Mouse (Mus musculus) kidney, adult 2 months (tissue): ENCODE results near the gene Tgm5.

Experiments used
- CTCF ChIP-seq: fragments of 200-500 bp; conservative IDR thresholded peaks from 2 replicates; pipeline ENCODE4 v1.5.1; 2011; ENCODE audit warnings: low read depth, mild to moderate bottlenecking, control low read depth, low read length, moderate library complexity, mixed read lengths; ENCODE audit not compliant: insufficient read depth, insufficient read length
- POLR2A ChIP-seq: fragments of 200-500 bp; IDR thresholded peaks from one replicate; pipeline ENCODE4 v1.6.1; 2011; ENCODE audit warnings: low read depth, low read length, control low read depth

DNA sequence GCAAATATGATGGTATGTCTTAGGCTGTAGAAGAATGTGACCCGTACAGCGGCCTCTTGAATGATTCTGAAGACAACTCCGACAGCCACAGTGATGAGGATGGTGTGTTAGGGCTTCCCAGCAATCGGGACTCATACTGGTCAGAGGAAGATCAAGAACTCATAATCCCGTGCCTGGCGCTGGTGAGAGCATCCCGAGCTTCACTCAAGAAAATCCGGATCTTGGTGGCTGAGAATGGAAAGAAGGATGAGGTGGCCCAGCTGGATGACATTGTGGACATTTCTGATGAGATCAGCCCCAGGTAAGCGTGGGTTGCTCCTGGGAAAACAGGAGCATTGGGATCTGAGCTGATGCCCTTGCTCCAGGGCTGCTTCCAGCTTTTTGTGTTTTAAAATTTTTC is 73.0 kb downstream of the Tgm5 start:
- TF ChIP-seq CTCF (no peak), POLR2A (no peak)
